Mouse (Mus musculus) monocyte, adult 2 months (primary cell): ENCODE data around the gene A830031A19Rik.

Experiments
- DNase-seq, 2 experiments: peaks; one replicate each; pipeline ENCODE4 v3.0.0; 2022; ENCODE audit warnings: low spot score in 2 of 2, low read depth in 1 of 2

The A830031A19Rik gene

DNA sequence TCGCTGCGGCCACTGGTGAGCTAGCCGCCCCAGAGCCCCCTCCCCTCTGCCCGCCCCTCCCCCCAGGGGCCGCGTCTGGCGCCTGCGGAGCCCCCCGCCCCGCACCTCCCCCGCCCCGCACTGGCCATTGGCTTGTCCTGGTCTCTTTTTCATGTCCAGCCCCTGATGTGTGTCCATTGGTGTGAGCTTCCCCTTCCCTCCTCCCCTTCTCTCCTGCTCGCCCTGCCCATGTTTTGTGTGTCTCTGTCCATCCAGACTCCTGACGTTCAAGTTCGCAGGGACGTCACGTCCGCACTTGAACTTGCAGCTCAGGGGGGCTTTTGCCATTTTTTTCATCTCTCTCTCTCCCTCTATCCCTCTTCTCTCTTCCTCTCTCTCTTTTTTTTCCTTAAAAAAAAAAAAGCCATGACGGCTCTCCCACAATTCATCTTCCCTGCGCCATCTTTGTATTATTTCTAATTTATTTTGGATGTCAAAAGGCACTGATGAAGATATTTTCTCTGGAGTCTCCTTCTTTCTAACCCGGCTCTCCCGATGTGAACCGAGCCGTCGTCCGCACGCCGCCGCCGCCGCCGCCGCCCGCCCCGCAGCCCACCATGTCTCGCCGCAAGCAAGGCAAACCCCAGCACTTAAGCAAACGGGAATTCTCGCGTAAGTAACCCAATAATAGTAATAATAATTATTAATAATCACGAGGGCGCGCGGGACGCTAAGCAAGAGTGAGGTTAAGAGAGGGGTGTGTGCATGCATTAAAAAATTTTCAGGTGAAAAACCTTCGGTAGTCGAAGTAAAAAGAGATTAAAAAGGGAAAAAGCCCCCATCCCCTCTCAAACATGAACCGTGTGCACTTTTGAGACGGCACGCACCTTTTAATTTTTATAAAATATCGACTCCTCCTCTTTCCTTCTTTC lies 3.2 kb upstream of the A830031A19Rik start, which contains the start of gene Bcl11a:
Bcl11a (plus strand) TSS at position 262 of the 911 bp plus-strand sequence.
- DNase-seq, result peak in 1 of 2 experiments; percentile 45

GRCm38 (mm10) chr11:24076821-24077730 lies 2.2 kb upstream of the A830031A19Rik start:
- DNase-seq, result peak in 1 of 2 experiments; percentile 29

DNA sequence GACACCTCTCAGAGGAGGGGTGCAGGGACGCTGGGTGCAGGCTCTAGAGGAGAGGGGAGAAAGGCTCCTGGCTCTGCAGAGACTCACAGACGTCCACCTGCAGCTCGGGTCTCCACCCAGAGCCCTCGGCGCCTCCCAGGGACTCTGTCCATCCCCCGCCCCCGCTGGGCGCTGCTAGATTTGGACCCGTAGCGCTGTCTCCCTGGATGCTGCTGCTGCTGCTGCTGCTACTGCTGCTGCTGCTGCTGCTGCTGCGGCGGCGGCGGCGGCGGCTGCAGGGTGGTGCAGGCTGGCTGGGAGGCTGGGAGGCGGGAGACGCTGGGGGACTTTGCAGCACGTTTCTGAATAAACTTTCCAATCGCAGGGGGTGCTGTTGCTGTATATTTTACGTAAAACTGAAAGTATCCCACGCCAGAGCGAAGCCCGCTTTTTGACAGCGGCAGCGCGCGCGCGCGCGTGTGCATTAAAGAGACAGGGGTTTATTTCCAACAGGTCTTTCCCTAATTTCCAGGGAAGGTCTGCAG lies 1.3 kb upstream of the A830031A19Rik start:
- DNase-seq, result peak; percentile 37 to 50

- no peak for DNase-seq
Observed at GRCm38 (mm10) chr11:24075486-24076126, 752 bp upstream of the A830031A19Rik start.

DNA sequence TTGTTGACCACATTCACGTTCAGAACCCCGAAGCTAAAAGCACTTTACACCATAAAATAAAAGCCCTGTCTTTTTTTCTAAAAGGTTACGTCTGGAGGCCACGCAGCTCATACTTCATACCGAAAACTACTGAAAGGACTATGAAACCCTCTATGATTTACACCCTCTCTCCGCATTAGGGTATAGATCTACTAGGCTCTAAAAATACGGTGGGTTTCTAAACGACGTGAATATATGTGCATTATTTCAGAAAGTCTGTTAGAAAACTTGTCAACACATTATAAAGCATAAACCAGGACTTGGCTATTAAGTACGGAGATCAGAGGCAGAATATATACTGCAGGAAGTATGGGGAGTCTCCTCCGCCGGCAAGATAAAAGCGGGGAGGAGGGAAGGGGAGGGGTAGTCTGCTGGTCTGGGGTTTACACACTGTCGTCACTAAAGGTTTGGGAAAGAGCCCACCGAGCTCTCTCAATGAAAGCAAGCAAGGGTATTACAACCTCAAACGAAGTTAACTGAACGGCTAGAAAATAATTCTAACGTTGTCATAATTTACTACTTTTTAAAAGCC lies 748 bp downstream of the A830031A19Rik start:
- DNase-seq, result no peak

GRCm38 (mm10) chr11:24065313-24065712 lies 9.5 kb downstream of the A830031A19Rik start:
- no peak for DNase-seq

DNA sequence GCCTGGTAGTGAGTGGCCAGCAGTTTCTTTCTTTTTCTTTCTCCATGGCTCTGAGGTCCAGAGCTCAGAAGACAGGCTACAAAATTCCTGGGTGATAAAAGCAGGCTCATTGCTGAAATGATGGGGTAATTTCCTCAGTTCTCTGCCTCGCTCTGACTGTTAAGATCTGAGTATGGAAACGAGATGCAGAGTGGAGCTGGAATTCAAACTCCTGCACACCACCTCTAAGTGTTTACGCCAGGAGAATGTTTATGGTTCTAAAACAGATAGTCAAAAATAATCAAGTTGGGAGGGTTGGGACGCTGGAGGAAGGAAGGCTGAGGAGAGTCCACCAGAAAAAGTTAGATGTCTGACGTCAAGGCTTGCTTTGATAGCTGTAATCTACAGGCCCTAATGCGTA lies 10.6 kb downstream of the A830031A19Rik start:
- no peak for DNase-seq

- DNase-seq, result no peak
Observed at GRCm38 (mm10) chr11:24062495-24063096, 12.3 kb downstream of the A830031A19Rik start.

DNA sequence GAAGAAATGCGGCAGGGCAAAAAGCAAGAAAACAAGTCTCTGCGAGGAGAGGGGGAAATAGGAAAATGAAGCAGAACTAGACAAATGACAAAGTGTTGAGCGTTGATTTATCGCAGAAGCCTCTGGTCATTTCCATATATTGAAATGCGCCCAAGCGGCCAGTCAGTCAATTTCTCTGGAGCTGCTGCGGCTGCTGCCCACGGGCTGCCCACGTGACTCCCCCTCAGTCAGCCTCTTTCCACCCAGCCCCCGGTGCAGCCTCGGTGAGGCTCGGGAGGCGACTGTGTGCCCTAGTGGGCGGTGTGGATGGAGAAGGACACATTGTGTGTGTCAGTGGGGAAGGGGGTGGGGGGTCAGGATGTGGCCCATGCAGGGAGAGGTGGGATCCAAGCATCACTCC lies 13.0 kb downstream of the A830031A19Rik start:
- no peak for DNase-seq

DNA sequence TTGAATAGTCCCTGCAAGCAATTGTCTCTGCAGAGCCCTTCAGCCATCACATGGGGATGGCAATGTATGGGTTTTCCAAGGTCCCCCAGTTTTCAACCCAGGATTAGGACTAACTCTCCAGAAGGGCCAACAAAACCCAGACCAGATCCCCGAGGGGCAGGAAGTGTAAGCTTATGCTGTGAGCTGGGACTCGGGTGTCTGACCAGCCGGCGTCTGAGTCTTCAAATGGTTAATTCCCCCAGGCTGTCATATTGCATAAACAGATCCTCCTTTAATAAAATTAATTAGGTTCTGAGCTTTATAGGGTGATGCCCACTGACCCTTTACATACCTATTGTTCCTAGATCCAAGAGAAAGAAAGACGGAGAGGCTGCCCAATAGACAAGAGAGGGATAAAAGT lies 14.4 kb downstream of the A830031A19Rik start:
- DNase-seq, result no peak

DNA sequence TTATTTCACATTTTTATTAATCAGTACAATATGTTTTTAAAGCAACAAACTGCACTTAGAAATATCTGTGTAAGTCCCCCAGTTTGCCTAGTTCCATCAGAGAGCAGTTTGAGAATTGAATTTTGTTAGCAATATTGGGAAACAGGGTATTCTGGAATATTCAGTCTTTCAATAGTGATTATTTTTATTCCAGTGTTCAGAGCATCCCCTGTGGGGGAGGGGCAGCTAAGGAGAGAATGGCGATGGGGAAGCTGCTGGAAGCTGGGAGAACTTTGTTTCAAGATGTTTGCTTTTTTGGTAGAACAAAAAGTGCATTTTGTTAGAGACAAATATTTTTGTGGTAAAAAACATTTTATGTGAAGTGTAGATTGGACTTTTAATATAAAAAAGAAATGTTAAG lies 15.7 kb downstream of the A830031A19Rik start:
- no peak for DNase-seq

- no peak for DNase-seq
Observed at GRCm38 (mm10) chr11:24052882-24053281, 22.0 kb downstream of the A830031A19Rik start.

DNA sequence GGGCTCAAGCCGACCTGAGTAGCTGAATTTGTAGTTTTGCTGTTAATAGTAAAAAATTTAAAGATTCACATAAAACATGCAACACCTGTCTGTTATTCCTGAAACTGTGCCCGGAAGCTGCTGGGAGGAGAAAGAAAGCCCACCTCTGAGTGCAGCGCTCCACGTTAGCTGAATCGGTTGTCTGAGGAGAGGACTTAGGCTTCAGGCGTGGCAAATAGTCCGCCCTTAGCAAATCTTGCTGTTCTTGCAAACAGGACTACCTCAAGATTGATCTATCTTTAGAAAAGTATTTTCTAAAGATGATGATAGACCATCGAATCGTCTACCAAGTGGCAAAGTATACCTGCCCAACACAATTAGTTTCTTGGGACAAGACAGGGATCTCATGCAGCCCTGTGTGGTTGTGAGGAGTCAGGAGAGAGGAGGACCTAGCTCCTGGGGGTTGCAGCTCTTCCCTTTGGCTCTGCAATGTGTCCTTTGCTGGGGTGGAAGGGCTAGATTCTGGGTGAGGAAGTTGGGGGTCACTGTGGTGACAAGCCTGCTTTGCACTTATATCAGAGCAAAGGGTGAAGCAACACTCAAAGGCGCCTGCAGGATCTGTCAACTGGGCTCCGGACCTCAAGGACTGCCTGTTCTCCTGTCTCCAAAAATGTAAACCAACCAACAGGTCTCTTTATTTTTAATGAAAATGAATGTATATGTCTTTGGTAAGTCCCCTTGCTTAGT lies 24.7 kb downstream of the A830031A19Rik start:
- DNase-seq, result no peak

DNA sequence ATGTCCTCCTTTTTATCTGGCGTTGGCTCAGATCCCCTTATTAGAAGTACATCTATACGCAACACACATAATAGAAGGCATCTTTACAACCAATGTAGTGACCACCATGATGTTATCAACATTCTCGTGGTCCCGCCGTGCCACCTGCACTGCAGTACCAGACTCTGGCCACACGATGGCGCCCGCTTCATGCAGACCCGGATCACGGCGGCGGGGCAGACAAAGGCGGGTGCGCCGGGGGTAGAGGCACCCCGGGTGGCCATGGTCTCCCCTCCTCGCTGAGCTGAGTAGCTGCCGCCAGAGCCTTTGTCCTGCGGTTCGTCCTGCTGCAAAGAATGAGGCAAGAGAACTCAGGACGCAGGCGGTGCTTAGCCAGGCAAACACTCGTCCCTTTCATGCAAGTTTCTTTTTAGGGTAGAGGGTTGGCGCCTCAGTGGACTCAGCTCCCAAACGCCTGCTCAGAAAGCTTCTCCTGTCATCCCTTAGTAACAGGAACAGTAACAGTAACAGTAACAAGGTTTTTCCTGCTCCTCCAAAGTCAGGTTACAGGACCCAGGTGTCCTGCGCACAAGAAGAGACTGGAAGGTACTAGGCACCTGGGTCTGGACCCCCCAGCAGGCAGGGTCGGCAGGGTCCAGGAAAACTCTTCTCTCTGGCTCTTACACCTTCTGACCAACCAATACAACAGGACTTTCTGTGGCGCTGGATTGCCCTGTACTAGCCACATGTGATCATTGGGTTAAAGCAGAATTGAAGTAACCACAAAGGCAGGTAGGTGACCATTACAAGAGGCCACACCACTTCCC lies 25.4 kb downstream of the A830031A19Rik start:
- peak; percentile 18 to 63 for DNase-seq

DNA sequence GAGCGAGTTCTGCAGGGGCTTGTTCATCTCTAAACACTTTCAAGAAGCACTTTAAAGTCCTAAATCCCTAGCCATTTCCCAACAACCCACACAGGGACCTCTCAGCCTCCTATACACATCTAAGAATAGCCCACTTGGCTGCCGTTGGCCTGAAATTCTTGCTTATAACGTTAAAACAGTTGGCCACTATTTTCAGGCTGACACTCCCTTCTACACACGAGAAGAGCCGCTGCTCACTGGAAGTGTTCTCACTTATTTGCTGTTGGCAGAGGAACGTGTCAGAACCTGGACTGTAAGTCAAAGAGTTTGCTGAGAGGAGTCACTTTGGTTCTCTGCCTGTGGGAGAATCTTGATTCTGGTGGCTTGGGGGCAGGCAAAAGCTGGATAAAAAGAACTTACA lies 30.8 kb downstream of the A830031A19Rik start:
- DNase-seq, result no peak

DNA sequence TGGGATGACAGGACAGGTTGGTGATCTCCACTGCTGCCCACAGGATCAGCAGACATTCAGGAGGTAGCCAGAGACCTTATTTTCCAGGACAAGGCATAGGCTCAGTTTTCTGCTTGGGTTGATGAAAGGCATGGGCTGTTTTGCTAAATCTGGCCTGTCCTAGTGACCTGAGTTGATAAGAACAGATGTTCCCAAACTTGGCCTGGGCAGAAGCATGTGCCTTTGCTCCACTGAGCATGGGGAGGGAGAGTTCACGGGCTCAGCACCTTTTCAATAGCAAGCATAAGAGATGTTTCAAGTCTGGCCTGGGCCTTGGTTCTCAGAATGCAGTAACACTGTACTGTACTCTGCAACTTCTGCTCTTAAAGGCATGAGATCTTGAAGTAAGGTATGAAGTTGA lies 54.1 kb downstream of the A830031A19Rik start:
- no peak for DNase-seq

GRCm38 (mm10) chr11:24018783-24019182 lies 56.1 kb downstream of the A830031A19Rik start:
- no peak for DNase-seq

- no peak for DNase-seq
Observed at GRCm38 (mm10) chr11:24016647-24017179, 58.1 kb downstream of the A830031A19Rik start.
